Mouse (Mus musculus): ENCODE data around the gene Grb2.

Grb2 gene

GRCm38 (mm10) chr11:115690356-115690755 lies 18.0 kb downstream of the Grb2 start:
- peak in 1 of 2 experiments; percentile 60 for DNase-seq (ENCODE audit: inconsistent age in 2 of 2, low spot score in 1 of 2)

DNA sequence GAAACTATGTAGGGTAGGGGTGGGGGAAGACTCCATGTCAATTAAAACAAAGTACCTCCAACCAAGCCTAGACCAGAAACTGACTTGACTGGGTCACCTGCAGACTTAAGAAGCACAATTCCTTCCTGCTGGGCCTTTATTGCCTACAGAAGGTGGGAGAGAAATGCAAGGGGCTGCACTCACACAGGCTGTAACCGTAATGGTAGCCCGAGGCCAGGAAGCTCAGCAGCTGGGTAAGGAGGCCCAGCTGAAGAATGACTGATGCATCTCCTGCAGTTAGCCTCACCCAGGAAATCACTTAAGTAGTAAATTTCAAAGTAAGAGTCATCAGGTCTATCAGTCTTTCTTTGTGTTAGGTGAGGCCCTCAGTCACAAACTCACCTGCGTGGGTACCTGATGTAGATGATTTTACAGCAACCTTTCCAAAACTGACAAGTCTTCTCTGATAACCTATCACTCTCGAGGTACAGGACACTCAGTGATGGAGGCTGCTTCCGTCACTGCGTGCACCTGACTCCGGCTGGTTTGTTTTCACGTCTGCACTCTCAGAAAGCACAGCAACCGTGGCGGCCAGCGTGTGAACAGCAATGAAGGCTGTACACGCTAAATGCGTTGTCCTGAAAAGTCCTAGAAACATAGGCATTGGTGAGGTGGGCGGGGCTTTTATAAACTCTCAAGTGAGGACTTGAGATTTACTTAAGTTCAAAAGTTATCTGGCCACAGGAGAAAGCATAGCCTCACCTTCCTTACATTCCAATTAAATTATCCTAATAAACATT lies 19.1 kb downstream of the Grb2 start:
- DNase-seq (ENCODE audit: inconsistent age in 2 of 2, low spot score in 1 of 2): no peak

GRCm38 (mm10) chr11:115686369-115686768 lies 22.0 kb downstream of the Grb2 start:
- no peak for DNase-seq (ENCODE audit: inconsistent age in 2 of 2, low spot score in 1 of 2)

- DNase-seq (ENCODE audit: inconsistent age in 2 of 2, low spot score in 1 of 2): no peak
Measured at GRCm38 (mm10) chr11:115685954-115686353, 22.4 kb downstream of the Grb2 start.

- peak in 1 of 2 experiments; percentile 71 for DNase-seq (ENCODE audit: inconsistent age in 2 of 2, low spot score in 1 of 2)
Measured at GRCm38 (mm10) chr11:115684877-115685276, 23.5 kb downstream of the Grb2 start.

- peak in 1 of 2 experiments; percentile 73 for DNase-seq (ENCODE audit: inconsistent age in 2 of 2, low spot score in 1 of 2)
Measured at GRCm38 (mm10) chr11:115683326-115683725, 25.1 kb downstream of the Grb2 start.

DNA sequence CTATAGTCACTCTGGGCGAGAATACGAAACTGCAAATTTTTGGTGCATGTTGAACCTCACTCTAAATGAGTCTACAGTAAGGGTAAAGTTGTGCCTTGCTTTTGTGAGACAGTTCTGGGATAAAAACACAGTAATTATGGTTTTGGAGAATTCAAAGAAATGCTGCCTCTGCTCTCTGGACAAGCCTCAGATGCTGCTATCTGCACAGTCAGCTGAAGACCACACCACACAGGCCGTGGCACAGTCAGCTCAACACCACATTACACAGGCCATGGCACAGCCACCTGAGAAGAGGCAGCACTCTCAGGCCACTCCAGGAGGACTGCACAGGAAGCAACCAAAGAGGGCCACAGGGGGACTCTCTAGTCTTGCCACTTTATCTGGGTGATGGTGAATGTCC lies 26.0 kb downstream of the Grb2 start:
- no peak for DNase-seq (ENCODE audit: inconsistent age in 2 of 2, low spot score in 1 of 2)

DNA sequence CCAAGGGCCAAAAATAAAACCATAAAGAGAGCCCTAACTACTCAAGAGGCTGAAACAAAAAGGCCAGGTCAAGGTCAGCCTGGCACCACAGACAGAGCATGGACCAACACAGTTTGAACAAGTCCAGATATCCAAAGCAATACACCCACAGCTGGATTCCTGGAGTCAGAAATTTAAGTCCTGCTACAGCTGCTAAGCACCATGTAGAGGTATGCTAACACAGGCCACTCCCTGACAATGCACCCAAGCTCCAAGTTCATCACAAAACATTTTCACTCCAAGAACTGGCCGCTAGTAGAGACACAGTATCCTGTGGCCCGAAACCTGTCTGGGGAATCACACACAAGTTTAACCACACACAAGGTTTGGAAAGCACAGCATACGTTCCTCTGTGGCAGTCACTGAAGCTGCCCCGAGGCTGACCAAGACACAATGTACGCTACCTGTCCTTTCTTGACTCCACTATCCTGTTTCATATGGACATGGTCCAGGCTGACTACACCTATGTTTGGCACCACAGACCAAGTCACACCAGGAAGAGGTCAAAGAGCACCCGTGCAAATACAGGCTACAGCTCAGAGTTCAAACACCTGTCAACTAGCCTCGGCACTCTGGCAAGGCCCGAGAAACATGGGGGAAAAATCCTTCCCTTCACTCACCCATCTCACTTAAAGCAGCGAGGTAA lies 28.7 kb downstream of the Grb2 start:
- peak in 1 of 2 experiments; percentile 56 for DNase-seq (ENCODE audit: inconsistent age in 2 of 2, low spot score in 1 of 2)

DNA sequence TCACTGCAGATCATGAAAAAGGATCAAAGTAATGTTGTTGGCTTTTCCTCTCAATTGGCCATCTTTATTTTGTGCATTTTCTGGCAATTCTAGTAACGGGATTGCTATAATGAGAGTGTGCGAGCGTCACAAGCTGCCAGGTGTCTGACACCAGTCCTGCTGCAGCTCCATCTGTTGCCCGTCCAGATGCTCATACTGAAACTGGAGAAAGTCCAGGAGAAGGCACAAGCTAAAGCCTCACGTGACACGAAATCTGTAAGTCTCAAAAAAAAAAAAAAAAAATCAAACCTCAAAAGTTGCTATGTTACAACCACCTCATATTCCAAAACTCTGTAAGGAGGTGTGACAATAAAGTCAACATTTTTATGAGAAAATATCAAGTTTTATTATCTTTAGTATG lies 29.5 kb downstream of the Grb2 start:
- DNase-seq (ENCODE audit: inconsistent age in 2 of 2, low spot score in 1 of 2): no peak

- DNase-seq (ENCODE audit: inconsistent age in 2 of 2, low spot score in 1 of 2): no peak
Measured at GRCm38 (mm10) chr11:115677511-115677910, 30.9 kb downstream of the Grb2 start.

GRCm38 (mm10) chr11:115676738-115677137 lies 31.7 kb downstream of the Grb2 start:
- no peak for DNase-seq (ENCODE audit: inconsistent age in 2 of 2, low spot score in 1 of 2)

DNA sequence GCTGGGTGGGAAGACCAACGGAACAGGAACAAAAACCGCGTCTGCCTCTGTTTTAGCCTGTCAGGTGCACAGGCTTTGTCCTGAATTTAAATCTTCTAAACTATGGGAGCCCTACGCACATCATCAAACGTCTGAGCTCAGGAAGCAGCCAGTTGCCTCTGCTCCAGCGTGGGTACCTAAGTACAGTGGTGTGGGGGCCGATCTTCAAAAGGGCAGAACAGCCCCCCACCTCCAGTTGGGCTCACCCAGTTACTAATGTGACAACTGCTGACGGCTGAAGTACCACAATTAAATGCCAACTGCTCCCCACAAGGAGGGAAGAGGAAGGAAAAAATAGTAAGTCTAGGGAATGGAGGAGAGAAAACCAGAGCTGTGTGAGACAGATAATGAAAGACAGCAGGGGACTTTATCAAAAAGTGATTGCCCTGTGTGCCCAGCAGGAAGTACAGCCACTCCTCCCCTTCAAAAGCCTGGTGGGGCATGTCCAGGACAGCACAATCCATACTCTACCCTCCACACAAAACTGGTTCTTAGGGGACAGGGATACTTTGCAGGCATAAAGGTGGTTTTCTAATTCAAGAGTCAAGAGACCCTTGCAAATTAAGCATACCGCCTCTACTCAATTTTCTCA lies 34.0 kb downstream of the Grb2 start:
- DNase-seq (ENCODE audit: inconsistent age in 2 of 2, low spot score in 1 of 2): no peak

GRCm38 (mm10) chr11:115673471-115674234 lies 34.7 kb downstream of the Grb2 start:
- DNase-seq (ENCODE audit: inconsistent age in 2 of 2, low spot score in 1 of 2): no peak

GRCm38 (mm10) chr11:115672226-115672987 lies 36.0 kb downstream of the Grb2 start:
- no peak for DNase-seq (ENCODE audit: inconsistent age in 2 of 2, low spot score in 1 of 2)

DNA sequence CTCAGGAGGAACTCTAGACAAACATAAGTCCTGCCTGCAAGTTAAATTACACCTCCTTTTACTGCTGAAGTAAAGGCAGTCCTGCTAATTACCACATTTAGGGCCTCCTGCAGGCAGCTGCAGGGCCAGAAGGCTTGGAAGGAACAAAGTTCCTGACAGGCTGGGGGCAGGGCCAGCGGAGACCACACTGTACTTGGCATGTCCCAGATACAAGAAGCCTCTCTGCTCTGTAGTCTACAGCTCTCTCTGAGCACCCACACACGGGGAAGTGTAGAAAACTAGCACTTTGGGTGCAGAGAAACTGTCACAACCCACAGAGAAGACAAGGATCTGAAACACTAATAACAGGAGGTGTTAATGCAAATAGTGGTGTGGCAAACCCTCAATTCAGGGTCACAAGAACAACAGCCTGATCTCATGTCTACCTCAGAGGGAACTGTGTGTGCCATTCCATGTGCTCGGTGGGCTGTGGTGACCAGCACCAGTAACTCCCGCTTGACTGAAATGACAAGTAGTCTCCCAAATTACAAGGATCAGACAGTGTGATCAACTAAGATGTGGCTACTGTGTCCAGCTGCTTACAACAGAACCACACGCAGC lies 37.8 kb downstream of the Grb2 start:
- no peak for DNase-seq (ENCODE audit: inconsistent age in 2 of 2, low spot score in 1 of 2)

DNA sequence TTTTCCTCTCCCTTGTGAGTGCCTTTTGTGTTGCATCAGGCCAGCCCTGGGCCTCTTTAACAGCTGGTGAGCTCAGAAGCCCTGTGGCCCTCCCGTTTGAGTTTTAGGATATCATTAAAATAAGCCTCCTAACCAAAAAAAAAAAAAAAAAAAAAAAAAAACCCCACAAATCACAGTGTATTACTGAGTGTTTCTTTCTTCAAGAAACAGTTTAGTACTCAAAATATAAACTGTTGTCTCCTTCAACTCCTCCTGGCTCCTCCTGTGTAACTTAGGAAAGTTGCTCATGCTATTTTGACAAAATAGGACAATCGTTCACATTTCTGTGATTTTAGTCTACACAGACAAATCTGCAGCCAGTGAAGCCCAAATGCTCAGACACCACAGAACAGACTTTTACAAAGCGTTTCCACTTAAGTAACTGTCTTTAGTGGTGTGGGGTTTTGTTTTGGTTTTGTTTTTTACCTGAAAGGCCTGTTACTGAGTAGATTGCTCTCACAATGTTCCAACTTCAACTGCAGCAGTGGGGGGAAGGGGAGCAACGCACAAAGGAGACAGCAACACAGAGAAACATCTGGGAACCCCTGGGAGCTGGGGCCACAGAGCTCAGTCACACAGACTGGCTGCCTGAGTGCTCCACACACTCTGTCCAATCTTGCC lies 44.6 kb downstream of the Grb2 start:
- no peak for DNase-seq (ENCODE audit: inconsistent age in 2 of 2, low spot score in 1 of 2)

DNA sequence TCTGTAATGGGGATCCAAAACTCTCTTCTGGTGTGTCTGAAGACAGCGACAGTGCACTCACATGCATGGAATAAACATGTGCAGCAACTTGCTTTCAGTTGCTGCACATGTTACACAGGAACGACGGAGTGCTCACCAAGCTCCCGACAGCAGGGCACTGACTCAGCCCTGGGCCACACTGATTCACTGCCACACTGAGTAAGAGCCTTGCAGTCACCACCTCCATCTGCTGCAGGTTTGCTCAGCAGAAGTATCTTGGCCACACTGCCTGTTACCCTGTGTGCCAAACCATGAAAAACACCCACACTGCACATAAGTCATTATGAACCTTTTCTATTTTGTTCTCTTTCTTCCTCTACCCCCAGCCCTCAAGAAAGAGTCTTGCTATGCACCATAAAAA lies 48.0 kb downstream of the Grb2 start:
- peak; percentile 61 to 65 for DNase-seq (ENCODE audit: inconsistent age in 2 of 2, low spot score in 1 of 2)

DNA sequence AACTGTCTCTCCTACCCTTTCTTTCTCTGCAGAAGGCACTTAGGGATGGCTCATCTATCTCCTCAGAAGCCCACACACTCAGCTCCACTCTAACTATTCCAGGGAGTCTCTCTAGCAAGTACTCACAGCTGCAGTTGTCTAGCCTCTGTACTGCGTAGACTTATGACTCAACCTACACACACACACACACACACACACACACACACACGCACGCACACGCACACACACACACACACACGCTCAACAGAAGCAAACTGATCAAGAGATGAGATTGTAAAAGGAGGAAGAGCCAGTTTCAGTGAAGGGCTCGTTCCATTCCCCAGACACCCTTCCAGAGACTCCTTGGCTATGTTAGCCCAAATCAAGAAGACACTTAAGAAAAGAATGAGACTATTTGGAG lies 49.9 kb downstream of the Grb2 start:
- no peak for DNase-seq (ENCODE audit: inconsistent age in 2 of 2, low spot score in 1 of 2)

- no peak for DNase-seq (ENCODE audit: inconsistent age in 2 of 2, low spot score in 1 of 2)
Measured at GRCm38 (mm10) chr11:115654128-115654527, 54.3 kb downstream of the Grb2 start.

- DNase-seq (ENCODE audit: inconsistent age in 2 of 2, low spot score in 1 of 2): no peak
Measured at GRCm38 (mm10) chr11:115653194-115653593, 55.2 kb downstream of the Grb2 start.
